Mouse (Mus musculus): Measurements from ENCODE around the gene Gm10715.
"Not testable (repeated sequence)": the region's sequence is repeated elsewhere in the genome, so short reads cannot be mapped to it uniquely, and the experiment has no call there.

Gm10715 gene

DNA sequence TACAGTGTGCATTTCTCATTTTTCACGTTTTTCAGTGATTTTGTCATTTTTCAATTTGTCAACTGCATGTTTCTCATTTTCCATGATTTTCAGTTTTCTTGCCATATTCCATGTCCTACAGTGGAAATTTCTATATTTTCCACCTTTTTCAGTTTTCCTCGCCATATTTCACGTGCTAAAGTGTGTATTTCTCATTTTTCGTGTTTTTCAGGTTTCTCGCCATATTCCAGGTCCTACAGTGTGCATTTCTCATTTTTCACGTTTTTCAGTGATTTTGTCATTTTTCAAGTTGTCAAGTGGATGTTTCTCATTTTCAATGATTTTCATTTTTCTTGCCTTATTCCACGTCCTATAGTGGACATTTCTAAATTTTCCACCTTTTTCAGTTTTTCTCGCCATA lies at the start of gene Gm10715:
TSS of gene Gm10715 (plus strand) at position 301 of the 400 bp plus-strand sequence.
- not testable (repeated sequence) for DNase-seq (ENCODE audit: low read depth)

DNA sequence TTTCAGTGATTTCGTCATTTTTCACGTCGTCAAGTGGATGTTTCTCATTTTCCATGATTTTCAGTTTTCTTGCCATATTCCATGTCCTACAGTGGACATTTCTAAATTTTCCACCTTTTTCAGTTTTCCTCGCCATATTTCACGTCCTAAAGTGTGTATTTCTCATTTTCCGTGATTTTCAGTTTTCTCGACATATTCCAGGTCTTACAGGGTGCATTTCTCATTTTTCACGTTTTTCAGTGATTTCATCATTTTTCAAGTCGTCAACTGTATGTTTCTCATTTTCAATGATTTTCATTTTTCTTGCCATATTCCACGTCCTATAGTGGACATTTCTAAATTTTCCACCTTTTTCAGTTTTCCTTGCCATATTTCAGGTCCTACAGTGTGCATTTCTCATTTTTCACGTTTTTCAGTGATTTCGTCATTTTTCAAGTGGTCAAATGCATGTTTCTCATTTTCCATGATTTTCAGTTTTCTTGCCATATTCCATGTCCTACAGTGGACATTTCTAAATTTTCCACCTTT lies 36.2 kb upstream of the Gm10715 start, which contains the start of gene Gm10722:
TSS of gene Gm10722 (plus strand) at position 478 of the 528 bp plus-strand sequence.
- peak; percentile 49 for DNase-seq (ENCODE audit: low read depth)

DNA sequence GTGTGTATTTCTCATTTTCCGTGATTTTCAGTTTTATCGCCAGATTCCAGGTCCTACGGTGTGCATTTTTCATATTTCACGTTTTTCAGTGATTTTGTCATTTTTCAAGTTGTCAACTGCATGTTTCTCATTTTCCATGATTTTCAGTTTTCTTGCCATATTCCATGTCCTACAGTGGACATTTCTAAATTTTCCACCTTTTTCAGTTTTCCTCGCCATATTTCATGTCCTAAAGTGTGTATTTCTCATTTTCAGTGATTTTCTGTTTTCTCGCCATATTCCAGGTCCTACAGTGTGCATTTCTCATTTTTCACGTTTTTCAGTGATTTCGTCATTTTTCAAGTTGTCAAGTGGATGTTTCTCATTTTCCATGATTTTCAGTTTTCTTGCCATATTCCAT lies 35.7 kb upstream of the Gm10715 start:
- not testable (repeated sequence) for DNase-seq (ENCODE audit: low read depth)

DNA sequence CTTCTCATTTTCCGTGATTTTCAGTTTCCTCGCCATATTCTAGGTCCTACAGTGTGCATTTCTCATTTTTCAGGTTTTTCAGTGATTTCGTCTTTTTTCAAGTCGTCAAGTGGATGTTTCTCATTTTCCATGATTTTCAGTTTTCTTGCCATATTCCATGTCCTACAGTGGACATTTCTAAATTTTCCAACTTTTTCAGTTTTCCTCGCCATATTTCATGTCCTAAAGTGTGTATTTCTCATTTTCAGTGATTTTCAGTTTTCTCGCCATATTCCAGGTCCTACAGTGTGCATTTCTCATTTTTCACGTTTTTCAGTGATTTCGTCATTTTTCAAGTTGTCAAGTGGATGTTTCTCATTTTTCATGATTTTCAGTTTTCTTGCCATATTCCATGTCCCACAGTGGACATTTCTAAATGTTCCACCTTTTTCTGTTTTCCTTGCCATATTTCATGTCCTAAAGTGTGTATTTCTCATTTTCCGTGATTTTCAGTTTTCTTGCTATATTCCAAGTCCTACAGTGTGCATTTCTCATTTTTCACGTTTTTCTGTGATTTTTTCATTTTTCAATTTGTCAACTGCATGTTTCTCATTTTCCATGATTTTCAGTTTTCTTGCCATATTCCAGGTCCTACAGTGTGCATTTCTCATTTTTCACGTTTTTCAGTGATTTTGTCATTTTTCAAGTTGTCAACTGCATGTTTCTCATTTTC lies 34.6 kb upstream of the Gm10715 start:
- DNase-seq (ENCODE audit: low read depth) = peak; percentile 42

- not testable (repeated sequence) for DNase-seq (ENCODE audit: low read depth)
These were observed 33.8 kb upstream of the Gm10715 start, which contains the start of gene Gm11168 for GRCm38 (mm10) chr9:3002794-3003396. TSS of gene Gm11168 (plus strand) at chr9:3003346.

DNA sequence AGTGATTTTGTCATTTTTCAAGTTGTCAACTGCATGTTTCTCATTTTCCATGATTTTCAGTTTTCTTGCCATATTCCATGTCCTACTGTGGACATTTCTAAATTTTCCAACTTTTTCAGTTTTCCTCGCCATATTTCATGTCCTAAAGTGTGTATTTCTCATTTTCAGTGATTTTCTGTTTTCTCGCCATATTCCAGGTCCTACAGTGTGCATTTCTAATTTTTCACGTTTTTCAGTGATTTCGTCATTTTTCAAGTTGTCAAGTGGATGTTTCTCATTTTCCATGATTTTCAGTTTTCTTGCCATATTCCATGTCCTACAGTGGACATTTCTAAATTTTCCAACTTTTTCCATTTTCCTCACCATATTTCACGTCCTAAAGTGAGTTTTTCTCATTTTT lies 30.5 kb upstream of the Gm10715 start:
- not testable (repeated sequence) for DNase-seq (ENCODE audit: low read depth)

DNA sequence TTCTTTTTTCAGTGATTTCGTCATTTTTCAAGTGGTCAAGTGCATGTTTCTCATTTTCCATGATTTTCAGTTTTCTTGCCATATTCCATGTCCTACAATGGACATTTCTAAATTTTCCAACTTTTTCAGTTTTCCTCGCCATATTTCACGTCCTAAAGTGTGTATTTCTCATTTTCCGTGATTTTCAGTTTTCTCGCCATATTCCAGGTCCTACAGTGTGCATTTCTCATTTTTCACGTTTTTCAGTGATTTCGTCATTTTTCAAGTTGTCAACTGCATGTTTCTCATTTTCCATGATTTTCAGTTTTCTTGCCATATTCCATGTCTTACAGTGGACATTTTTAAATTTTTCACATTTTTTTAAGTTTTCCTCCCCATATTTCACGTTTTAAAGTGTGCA lies 30.0 kb upstream of the Gm10715 start:
- DNase-seq (ENCODE audit: low read depth) = not testable (repeated sequence)

DNA sequence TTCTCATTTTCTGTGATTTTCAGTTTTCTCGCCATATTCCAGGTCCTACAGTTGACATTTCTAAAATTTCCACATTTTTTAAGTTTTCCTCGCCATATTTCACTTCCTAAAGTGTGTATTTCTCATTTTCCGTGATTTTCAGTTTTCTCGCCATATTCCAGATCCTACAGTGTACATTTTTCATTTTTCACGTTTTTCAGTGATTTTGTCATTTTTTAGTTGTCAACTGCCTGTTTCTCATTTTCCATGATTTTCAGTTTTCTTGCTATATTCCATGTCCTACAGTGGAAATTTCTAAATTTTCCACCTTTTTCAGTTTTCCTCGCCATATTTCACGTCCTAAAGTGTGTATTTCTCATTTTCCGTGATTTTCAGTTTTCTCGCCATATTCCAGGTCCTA lies 29.4 kb upstream of the Gm10715 start:
- peak; percentile 32 for DNase-seq (ENCODE audit: low read depth)

- DNase-seq (ENCODE audit: low read depth) = not testable (repeated sequence)
These were observed 27.3 kb upstream of the Gm10715 start for GRCm38 (mm10) chr9:3009331-3009730.

DNA sequence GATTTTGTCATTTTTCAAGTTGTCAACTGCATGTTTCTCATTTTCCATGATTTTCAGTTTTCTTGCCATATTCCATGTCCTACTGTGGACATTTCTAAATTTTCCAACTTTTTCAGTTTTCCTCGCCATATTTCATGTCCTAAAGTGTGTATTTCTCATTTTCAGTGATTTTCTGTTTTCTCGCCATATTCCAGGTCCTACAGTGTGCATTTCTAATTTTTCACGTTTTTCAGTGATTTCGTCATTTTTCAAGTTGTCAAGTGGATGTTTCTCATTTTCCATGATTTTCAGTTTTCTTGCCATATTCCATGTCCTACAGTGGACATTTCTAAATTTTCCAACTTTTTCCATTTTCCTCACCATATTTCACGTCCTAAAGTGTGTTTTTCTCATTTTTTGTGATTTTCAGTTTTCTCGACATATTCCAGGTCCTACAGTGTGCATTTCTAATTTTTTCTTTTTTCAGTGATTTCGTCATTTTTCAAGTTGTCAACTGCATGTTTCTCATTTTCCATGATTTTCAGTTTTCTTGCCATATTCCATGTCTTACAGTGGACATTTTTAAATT lies 24.5 kb upstream of the Gm10715 start:
- not testable (repeated sequence) for DNase-seq (ENCODE audit: low read depth)

DNA sequence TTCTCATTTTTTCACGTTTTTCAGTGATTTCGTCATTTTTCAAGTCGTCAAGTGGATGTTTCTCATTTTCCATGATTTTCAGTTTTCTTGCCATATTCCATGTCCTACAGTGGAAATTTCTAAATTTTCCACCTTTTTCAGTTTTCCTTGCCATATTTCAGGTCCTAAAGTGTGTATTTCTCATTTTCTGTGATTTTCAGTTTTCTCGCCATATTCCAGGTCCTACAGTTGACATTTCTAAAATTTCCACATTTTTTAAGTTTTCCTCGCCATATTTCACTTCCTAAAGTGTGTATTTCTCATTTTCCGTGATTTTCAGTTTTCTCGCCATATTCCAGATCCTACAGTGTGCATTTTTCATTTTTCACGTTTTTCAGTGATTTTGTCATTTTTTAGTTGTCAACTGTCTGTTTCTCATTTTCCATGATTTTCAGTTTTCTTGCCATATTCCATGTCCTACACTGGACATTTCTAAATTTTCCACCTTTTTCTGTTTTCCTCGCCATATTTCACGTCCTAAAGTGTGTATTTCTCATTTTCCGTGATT lies 23.9 kb upstream of the Gm10715 start, which contains the start of gene Gm10721:
TSS of gene Gm10721 (plus strand) at position 408 of the 547 bp plus-strand sequence.
- DNase-seq (ENCODE audit: low read depth) = not testable (repeated sequence)

DNA sequence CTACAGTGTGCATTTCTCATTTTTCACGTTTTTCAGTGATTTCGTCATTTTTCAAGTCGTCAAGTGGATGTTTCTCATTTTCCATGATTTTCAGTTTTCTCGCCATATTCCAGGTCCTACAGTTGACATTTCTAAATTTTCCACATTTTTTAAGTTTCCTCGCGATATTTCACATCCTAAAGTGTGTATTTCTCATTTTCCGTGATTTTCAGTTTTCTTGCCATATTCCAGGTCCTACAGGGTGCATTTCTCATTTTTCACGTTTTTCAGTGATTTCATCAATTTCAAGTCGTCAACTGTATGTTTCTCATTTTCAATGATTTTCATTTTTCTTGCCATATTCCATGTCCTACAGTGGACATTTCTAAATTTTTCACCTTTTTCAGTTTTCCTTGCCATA lies 21.3 kb upstream of the Gm10715 start, which contains the start of gene Gm10720:
TSS of gene Gm10720 (plus strand) at position 301 of the 400 bp plus-strand sequence.
- DNase-seq (ENCODE audit: low read depth) = not testable (repeated sequence)

- not testable (repeated sequence) for DNase-seq (ENCODE audit: low read depth)
These were observed 20.8 kb upstream of the Gm10715 start for GRCm38 (mm10) chr9:3015896-3016295.

GRCm38 (mm10) chr9:3017108-3017507 lies 19.6 kb upstream of the Gm10715 start, which contains the start of gene Gm10719:
TSS of gene Gm10719 (plus strand) at chr9:3017408.
- not testable (repeated sequence) for DNase-seq (ENCODE audit: low read depth)

- not testable (repeated sequence) for DNase-seq (ENCODE audit: low read depth)
These were observed 17.7 kb upstream of the Gm10715 start for GRCm38 (mm10) chr9:3018944-3019343.

DNA sequence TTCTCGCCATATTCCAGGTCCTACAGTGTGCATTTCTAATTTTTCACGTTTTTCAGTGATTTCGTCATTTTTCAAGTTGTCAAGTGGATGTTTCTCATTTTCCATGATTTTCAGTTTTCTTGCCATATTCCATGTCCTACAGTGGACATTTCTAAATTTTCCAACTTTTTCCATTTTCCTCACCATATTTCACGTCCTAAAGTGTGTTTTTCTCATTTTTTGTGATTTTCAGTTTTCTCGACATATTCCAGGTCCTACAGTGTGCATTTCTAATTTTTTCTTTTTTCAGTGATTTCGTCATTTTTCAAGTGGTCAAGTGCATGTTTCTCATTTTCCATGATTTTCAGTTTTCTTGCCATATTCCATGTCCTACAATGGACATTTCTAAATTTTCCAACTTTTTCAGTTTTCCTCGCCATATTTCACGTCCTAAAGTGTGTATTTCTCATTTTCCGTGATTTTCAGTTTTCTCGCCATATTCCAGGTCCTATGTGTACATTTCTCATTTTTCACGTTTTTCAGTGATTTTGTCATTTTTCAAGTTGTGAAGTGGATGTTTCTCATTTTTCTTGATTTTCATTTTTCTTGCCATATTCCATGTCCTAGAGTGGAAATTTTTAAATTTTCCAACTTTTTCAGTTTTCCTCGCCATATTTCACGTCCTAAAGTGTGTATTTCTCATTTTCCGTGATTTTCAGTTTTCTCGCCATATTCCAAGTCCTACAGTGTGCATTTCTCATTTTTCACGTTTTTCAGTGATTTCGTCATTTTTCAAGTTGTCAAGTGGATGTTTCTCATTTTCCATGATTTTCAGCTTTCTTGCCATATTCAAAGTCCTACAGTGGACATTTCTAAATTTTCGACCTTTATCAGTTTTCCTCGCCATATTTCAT lies 16.6 kb upstream of the Gm10715 start:
- DNase-seq (ENCODE audit: low read depth) = not testable (repeated sequence)

DNA sequence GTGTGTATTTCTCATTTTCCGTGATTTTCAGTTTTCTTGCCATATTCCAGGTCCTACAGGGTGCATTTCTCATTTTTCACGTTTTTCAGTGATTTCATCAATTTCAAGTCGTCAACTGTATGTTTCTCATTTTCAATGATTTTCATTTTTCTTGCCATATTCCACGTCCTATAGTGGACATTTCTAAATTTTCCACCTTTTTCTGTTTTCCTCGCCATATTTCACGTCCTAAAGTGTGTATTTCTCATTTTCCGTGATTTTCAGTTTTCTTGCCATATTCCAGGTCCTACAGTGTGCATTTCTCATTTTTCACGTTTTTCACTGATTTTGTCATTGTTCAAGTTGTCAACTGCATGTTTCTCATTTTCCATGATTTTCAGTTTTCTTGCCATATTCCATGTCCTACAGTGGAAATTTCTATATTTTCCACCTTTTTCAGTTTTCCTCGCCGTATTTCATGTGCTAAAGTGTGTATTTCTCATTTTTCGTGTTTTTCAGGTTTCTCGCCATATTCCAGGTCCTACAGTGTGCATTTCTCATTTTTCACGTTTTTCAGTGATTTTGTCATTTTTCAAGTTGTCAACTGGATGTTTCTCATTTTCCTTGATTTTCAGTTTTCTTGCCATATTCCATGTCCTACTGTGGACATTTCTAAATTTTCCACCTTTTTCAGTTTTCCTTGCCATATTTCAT lies 14.2 kb upstream of the Gm10715 start:
- DNase-seq (ENCODE audit: low read depth) = peak; percentile 40

GRCm38 (mm10) chr9:3023312-3023984 lies 13.2 kb upstream of the Gm10715 start, which contains the start of gene Gm10718:
TSS of gene Gm10718 (plus strand) at chr9:3023547.
- not testable (repeated sequence) for DNase-seq (ENCODE audit: low read depth)

DNA sequence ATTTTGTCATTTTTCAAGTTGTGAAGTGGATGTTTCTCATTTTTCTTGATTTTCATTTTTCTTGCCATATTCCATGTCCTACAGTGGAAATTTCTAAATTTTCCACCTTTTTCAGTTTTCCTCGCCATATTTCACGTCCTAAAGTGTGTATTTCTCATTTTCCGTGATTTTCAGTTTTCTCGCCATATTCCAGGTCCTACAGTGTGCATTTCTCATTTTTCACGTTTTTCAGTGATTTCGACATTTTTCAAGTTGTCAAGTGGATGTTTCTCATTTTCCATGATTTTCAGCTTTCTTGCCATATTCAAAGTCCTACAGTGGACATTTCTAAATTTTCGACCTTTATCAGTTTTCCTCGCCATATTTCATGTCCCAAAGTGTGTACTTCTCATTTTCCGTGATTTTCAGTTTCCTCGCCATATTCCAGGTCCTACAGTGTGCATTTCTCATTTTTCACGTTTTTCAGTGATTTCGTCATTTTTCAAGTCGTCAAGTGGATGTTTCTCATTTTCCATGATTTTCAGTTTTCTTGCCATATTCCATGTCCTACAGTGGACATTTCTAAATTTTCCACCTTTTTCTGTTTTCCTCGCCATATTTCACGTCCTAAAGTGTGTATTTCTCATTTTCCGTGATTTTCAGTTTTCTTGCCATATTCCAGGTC lies 12.6 kb upstream of the Gm10715 start:
- not testable (repeated sequence) for DNase-seq (ENCODE audit: low read depth)

All from naive thymus-derived CD4-positive, alpha-beta T cell, adult 2 months (primary cell).